Mouse (Mus musculus): ENCODE results near the gene Cep112. TPM values are rescaled to one million over a fixed set of nuclear protein-coding genes. Genes with fewer than 3 reads are reported as not detected.
A peak's percentile ranks its signal among the peaks of the same experiment; 100 is the strongest.

The Cep112 gene
- polyA plus RNA-seq (2012), result not detected in 2 replicates

- TF ChIP-seq GATA1 (IDR thresholded peaks at IDR 0.05; ENCODE audit: low read length) (no peak), TAL1 (IDR thresholded peaks at IDR 0.05; ENCODE audit: low read length) (no peak)
- Histone ChIP-seq H3K4me3 (replicated peaks) (peak within 1 kb of the TSS; percentile 56), H3K4me1 (ENCODE audit: control insufficient read depth) (peaks cover 11% of the 10 kb centered on the region), H3K9me3 (ENCODE audit: control insufficient read depth, low read length) (0 out of 2 replicates have a peak, but pooled peaks cover 2% of the 10 kb centered on the region), H3K36me3 (ENCODE audit: control insufficient read depth) (no peaks in the 10 kb centered on the region), H3K27me3 (ENCODE audit: control insufficient read depth) (peaks cover 40% of the 10 kb centered on the region)
Measured at GRCm38 (mm10) chr11:108424889-108425591, at the start of gene Cep112. Gene Cep112 (plus strand): TSS chr11:108425192.

GRCm38 (mm10) chr11:108376815-108377214, 48.2 kb upstream of the Cep112 start:
- Histone ChIP-seq H3K4me3 (replicated peaks) (no peak overlapping the region), H3K4me1 (ENCODE audit: control insufficient read depth) (no peaks in the 10 kb centered on the region), H3K27me3 (ENCODE audit: control insufficient read depth) (no peaks in the 10 kb centered on the region), H3K9me3 (ENCODE audit: control insufficient read depth, low read length) (no peaks in the 10 kb centered on the region), H3K36me3 (ENCODE audit: control insufficient read depth) (no peaks in the 10 kb centered on the region)
- no peak for TF ChIP-seq GATA1 (IDR thresholded peaks at IDR 0.05; ENCODE audit: low read length)
- TF ChIP-seq TAL1 (IDR thresholded peaks at IDR 0.05; ENCODE audit: low read length), result no peak

GRCm38 (mm10) chr11:108377680-108378362, 47.2 kb upstream of the Cep112 start:
- no peak overlapping the region for H3K4me3 ChIP-seq (replicated peaks)
- no peaks in the 10 kb centered on the region for H3K36me3 ChIP-seq (ENCODE audit: control insufficient read depth)
- no peaks in the 10 kb centered on the region for H3K9me3 ChIP-seq (ENCODE audit: control insufficient read depth, low read length)
- no peaks in the 10 kb centered on the region for H3K4me1 ChIP-seq (ENCODE audit: control insufficient read depth)
- TF ChIP-seq TAL1 (IDR thresholded peaks at IDR 0.05; ENCODE audit: low read length), result no peak
- no peak for TF ChIP-seq GATA1 (IDR thresholded peaks at IDR 0.05; ENCODE audit: low read length)
- H3K27me3 ChIP-seq (ENCODE audit: control insufficient read depth), result no peaks in the 10 kb centered on the region

GRCm38 (mm10) chr11:108378363-108378751, 46.6 kb upstream of the Cep112 start:
- Histone ChIP-seq H3K9me3 (ENCODE audit: control insufficient read depth, low read length) (no peaks in the 10 kb centered on the region), H3K4me1 (ENCODE audit: control insufficient read depth) (no peaks in the 10 kb centered on the region), H3K36me3 (ENCODE audit: control insufficient read depth) (no peaks in the 10 kb centered on the region), H3K4me3 (replicated peaks) (no peak overlapping the region), H3K27me3 (ENCODE audit: control insufficient read depth) (no peaks in the 10 kb centered on the region)
- TF ChIP-seq TAL1 (IDR thresholded peaks at IDR 0.05; ENCODE audit: low read length), result no peak
- no peak for TF ChIP-seq GATA1 (IDR thresholded peaks at IDR 0.05; ENCODE audit: low read length)

GRCm38 (mm10) chr11:108382664-108383063, 42.3 kb upstream of the Cep112 start:
- no peaks in the 10 kb centered on the region for H3K27me3 ChIP-seq (ENCODE audit: control insufficient read depth)
- H3K9me3 ChIP-seq (ENCODE audit: control insufficient read depth, low read length), result no peaks in the 10 kb centered on the region
- TF ChIP-seq TAL1 (IDR thresholded peaks at IDR 0.05; ENCODE audit: low read length), result no peak
- no peak for TF ChIP-seq GATA1 (IDR thresholded peaks at IDR 0.05; ENCODE audit: low read length)
- no peaks in the 10 kb centered on the region for H3K36me3 ChIP-seq (ENCODE audit: control insufficient read depth)
- H3K4me1 ChIP-seq (ENCODE audit: control insufficient read depth), result no peaks in the 10 kb centered on the region
- no peak overlapping the region for H3K4me3 ChIP-seq (replicated peaks)

- H3K4me1 ChIP-seq (ENCODE audit: control insufficient read depth), result no peaks in the 10 kb centered on the region
- TF ChIP-seq GATA1 (IDR thresholded peaks at IDR 0.05; ENCODE audit: low read length) (no peak), TAL1 (IDR thresholded peaks at IDR 0.05; ENCODE audit: low read length) (no peak)
- H3K4me3 ChIP-seq (replicated peaks), result no peak overlapping the region
- no peaks in the 10 kb centered on the region for H3K36me3 ChIP-seq (ENCODE audit: control insufficient read depth)
- no peaks in the 10 kb centered on the region for H3K9me3 ChIP-seq (ENCODE audit: control insufficient read depth, low read length)
- H3K27me3 ChIP-seq (ENCODE audit: control insufficient read depth), result no peaks in the 10 kb centered on the region
Measured at GRCm38 (mm10) chr11:108384920-108385665, 39.9 kb upstream of the Cep112 start.

GRCm38 (mm10) chr11:108385666-108386024, 39.3 kb upstream of the Cep112 start:
- Histone ChIP-seq H3K4me3 (replicated peaks) (no peak overlapping the region), H3K36me3 (ENCODE audit: control insufficient read depth) (no peaks in the 10 kb centered on the region), H3K27me3 (ENCODE audit: control insufficient read depth) (no peaks in the 10 kb centered on the region), H3K9me3 (ENCODE audit: control insufficient read depth, low read length) (no peaks in the 10 kb centered on the region), H3K4me1 (ENCODE audit: control insufficient read depth) (no peaks in the 10 kb centered on the region)
- no peak for TF ChIP-seq GATA1 (IDR thresholded peaks at IDR 0.05; ENCODE audit: low read length)
- no peak for TF ChIP-seq TAL1 (IDR thresholded peaks at IDR 0.05; ENCODE audit: low read length)

- Histone ChIP-seq H3K4me3 (replicated peaks) (peak overlapping the region; percentile 51), H3K36me3 (ENCODE audit: control insufficient read depth) (no peaks in the 10 kb centered on the region), H3K27me3 (ENCODE audit: control insufficient read depth) (no peaks in the 10 kb centered on the region), H3K4me1 (ENCODE audit: control insufficient read depth) (no peaks in the 10 kb centered on the region), H3K9me3 (ENCODE audit: control insufficient read depth, low read length) (no peaks in the 10 kb centered on the region)
- TF ChIP-seq GATA1 (IDR thresholded peaks at IDR 0.05; ENCODE audit: low read length) (no peak), TAL1 (IDR thresholded peaks at IDR 0.05; ENCODE audit: low read length) (no peak)
Measured at GRCm38 (mm10) chr11:108395061-108395460, 29.9 kb upstream of the Cep112 start.

Measured in erythroblast, embryonic 14.5 days (primary cell).